15 mouse cellular contexts compared by ENCODE assay signal in genomic region chr4:138712096-138712495, GRCm38 (mm10). TPM values are rescaled to one million over a fixed set of nuclear protein-coding genes. Genes with fewer than 3 reads are reported as not detected.
"Had no signal": no experiment of that assay in that cellular context is flagged by ENCODE, and none has a peak within 500 bp of the region (broad histone marks: within the 10 kb centered on the region; RNA-seq: fewer than 3 reads in every experiment).

No protein-coding gene starts in this region.

- DNase-seq: kidney, postnatal 25 days; liver, embryonic 13.5 days; lung, adult 2 months; lung, postnatal 14 days; right cerebral cortex, adult 18-20 months; right cerebral cortex, postnatal 14 days; right cerebral cortex, postnatal 4 days; thymus, adult 2 months; thymus, postnatal 14 days; thymus, postnatal 4 days had no signal

RNA-seq across cellular contexts. Expression of gene Pla2g2c, which starts 12.5 kb away (rescaled TPM):
- total RNA-seq: layer of hippocampus, postnatal 10 days; left cerebral cortex, postnatal 10 days; liver, adult 2 months; megakaryocyte, adult 5-6 weeks had no signal

RNA-seq across cellular contexts. Expression of gene Ubxn10, which starts 24.9 kb away (rescaled TPM):
- total RNA-seq: megakaryocyte, adult 5-6 weeks had no signal

RNA-seq across cellular contexts. Expression of gene Pla2g2f, which starts 45.3 kb away (rescaled TPM):
- total RNA-seq: layer of hippocampus, postnatal 10 days; left cerebral cortex, postnatal 10 days; left cerebral cortex, postnatal 36 days; liver, adult 2 months; megakaryocyte, adult 5-6 weeks had no signal
